Mouse (Mus musculus) lung, adult 10 weeks (tissue): Measurements from ENCODE around the gene Gm44502. TPM values are rescaled to one million over a fixed set of nuclear protein-coding genes. Genes with fewer than 3 reads are reported as not detected.

Source experiments
- polyA plus RNA-seq: library from polyadenylated mRNA; stranded (reverse); fragments of 350-450 nt; fragmentation: Illumina TruSeq; extraction: RNeasy Lipid Tissue Mini Kit (QIAGEN cat#74804); gene quantifications from one replicate; pipeline ENCODE4 v1.2.3, GENCODE M21; 2014; ENCODE audit warnings: low read depth, low replicate concordance; ENCODE audit not compliant: insufficient read depth

Gm44502 gene
- polyA plus RNA-seq = 0.08 TPM

GRCm38 (mm10) chr15:89429352-89430221 is at the start of gene Gm44502, which contains the start of the genes C730034F03Rik and Chkb:
Gm44502 (minus strand) TSS chr15:89429696.
C730034F03Rik (plus strand) TSS chr15:89429589.
Chkb (minus strand) TSS chr15:89429908.

GRCm38 (mm10) chr15:89477091-89477491 is 47.6 kb upstream of the Gm44502 start, which contains the start of gene Arsa:
Arsa (minus strand) TSS chr15:89477425.

GRCm38 (mm10) chr15:89453865-89454478 is 24.5 kb upstream of the Gm44502 start, which contains the start of gene Mapk8ip2:
Mapk8ip2 (plus strand) TSS chr15:89453913.

DNA sequence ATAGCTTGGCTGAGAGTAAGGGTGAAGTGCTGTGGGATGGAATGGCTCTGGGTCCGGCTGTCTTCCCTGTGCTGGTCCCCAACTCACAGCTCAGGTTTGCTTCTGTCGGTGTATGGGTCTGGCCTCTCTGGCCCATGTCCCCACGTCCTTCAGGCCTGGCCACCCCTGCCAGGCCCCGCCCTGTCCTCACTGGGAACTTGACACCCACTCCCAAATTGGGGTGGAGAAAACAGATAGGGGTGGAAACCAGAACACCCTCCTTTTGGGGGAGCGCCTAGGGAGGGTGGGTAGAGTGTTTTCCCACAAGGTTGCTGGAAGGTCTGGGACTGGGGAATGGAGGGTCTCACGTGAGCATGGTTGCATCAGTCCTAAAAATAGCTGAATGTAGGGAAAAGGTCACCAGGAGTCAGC is 3.8 kb downstream of the Gm44502 start, which contains the start of gene Cpt1b:
Cpt1b (minus strand) TSS at position 153 of the 411 bp plus-strand sequence.

GRCm38 (mm10) chr15:89410118-89410517 is 19.4 kb downstream of the Gm44502 start, which contains the start of gene Syce3:
Syce3 (minus strand) TSS chr15:89410503.

DNA sequence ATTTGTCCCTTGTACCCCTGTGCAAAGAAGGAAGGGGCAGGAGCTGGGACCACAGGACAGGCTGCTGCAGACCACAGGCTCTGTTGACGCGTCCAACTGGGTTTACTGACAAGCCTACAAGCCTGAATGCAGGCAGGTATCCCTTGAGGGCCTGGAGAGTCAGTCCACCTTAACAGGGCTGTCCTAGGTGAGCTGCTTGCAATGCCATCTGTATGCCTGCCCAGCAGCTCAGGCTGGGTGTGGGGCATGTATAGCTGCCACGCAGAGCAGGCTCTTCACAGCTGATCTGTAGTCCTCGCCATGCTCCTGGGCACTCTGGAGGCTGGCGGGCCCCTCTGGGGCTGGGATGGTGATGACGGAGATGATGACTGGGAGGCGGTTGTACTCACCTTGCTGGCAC is 44.9 kb downstream of the Gm44502 start, which contains the start of gene Klhdc7b:
Klhdc7b (plus strand) TSS at position 301 of the 400 bp plus-strand sequence.

DNA sequence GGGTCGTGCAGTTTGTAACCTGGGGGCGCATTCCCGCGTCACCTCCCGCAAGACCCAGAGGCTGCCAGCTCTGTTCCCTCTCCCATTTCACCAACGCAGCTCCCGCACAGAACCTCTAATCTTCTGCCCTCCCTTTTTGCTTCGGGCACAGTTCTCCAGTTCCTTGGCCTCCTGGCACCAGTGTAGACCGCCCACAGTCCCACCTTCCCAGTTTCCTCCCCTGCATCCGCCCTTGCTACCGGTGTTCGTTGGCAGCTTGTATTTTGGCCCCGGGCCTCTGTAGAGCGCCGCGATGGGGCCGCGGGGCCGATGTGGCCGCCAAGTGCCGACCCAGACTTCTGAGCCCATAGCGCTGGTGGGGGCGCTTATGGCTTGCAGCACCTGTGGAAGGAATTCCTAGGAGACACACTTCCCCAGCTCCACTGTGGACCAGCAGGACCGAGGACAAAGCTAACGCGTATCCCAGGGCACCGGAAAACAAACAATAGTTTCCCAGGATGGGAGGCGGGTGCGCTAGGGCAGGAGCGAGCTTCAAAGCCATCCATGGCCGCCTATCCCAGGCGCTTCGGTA is 50.6 kb downstream of the Gm44502 start, which contains the start of gene Odf3b:
Odf3b (minus strand) TSS at position 452 of the 571 bp plus-strand sequence.

GRCm38 (mm10) chr15:89376957-89377356 is 52.5 kb downstream of the Gm44502 start, which contains the start of gene Tymp:
Tymp (minus strand) TSS chr15:89377039.

GRCm38 (mm10) chr15:89373762-89374248 is 55.7 kb downstream of the Gm44502 start, which contains the start of gene Sco2:
Sco2 (minus strand) TSS chr15:89373846.

Other genes starting within 250 kb of the Gm44502 start
- gene Plxnb2, start 248.9 kb downstream of the Gm44502 start, polyA plus RNA-seq = 120 TPM
- gene Dennd6b, start 233.2 kb downstream of the Gm44502 start, polyA plus RNA-seq = 3.5 TPM
- 13.9 TPM for gene Ppp6r2, start 218.1 kb downstream of the Gm44502 start, polyA plus RNA-seq
- 32.8 TPM for gene Sbf1, start 114.4 kb downstream of the Gm44502 start, polyA plus RNA-seq
- not detected for gene Adm2, start 107.0 kb downstream of the Gm44502 start, polyA plus RNA-seq
- gene Miox, start 95.3 kb downstream of the Gm44502 start, polyA plus RNA-seq = not detected
- 23.1 TPM for gene Lmf2, start 74.0 kb downstream of the Gm44502 start, polyA plus RNA-seq
- 62.3 TPM for gene Ncaph2, start 74.0 kb downstream of the Gm44502 start, polyA plus RNA-seq
- 18.5 TPM for gene Sco2, start 55.9 kb downstream of the Gm44502 start, polyA plus RNA-seq
- gene Tymp, start 52.7 kb downstream of the Gm44502 start, polyA plus RNA-seq = 3.3 TPM
- 25.2 TPM for gene Odf3b, start 50.4 kb downstream of the Gm44502 start, polyA plus RNA-seq
- not detected for gene Klhdc7b, start 44.8 kb downstream of the Gm44502 start, polyA plus RNA-seq
- not detected for gene Syce3, start 19.2 kb downstream of the Gm44502 start, polyA plus RNA-seq
- gene Cpt1b, start 3.8 kb downstream of the Gm44502 start, polyA plus RNA-seq = 5.5 TPM
- 0.62 TPM for gene C730034F03Rik, start 107 bp downstream of the Gm44502 start, polyA plus RNA-seq
- 46.8 TPM for gene Chkb, start 212 bp upstream of the Gm44502 start, polyA plus RNA-seq
- gene Mapk8ip2, start 24.2 kb upstream of the Gm44502 start, polyA plus RNA-seq = not detected
- 20.2 TPM for gene Arsa, start 47.7 kb upstream of the Gm44502 start, polyA plus RNA-seq
- 16.7 TPM for gene Shank3, start 69.9 kb upstream of the Gm44502 start, polyA plus RNA-seq
- gene Acr, start 138.6 kb upstream of the Gm44502 start, polyA plus RNA-seq = 0.23 TPM
- 14.7 TPM for gene Rabl2, start 162.2 kb upstream of the Gm44502 start, polyA plus RNA-seq